Mouse (Mus musculus): ENCODE measurements around the gene Ephb1. TPM values are rescaled to one million over a fixed set of nuclear protein-coding genes. Genes with fewer than 3 reads are reported as not detected.

Ephb1 gene
- polyA plus RNA-seq, 1 experiment from 2014 or later: 1.0 TPM

DNA sequence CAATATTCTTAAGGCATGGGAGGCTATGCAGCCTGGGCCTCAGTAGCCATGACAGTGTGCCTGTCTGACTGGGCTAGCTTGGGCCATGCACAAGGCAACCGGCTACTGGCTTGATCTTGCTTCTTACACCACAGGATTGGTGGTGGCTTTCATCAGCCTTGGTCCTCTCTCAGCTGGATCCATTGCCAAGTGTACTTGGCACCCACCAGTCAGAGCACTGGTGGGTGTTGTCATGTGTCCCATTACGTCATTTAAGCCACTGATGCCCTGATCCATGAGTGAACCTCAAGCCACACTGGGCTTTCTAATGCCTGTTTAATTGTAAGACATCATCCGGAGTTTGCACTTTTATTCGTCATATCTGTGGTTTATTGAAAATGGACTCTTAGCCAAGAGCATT is 215.3 kb downstream of the Ephb1 start:
- Histone ChIP-seq H3K4me3 (ENCODE audit: low read depth, low read length) (no peak overlapping the region), H3K9me3 (ENCODE audit: control insufficient read depth, low read length) (no peaks in the 10 kb centered on the region)
- no peak for ATAC-seq (ENCODE audit: low FRiP score, low TSS enrichment)

DNA sequence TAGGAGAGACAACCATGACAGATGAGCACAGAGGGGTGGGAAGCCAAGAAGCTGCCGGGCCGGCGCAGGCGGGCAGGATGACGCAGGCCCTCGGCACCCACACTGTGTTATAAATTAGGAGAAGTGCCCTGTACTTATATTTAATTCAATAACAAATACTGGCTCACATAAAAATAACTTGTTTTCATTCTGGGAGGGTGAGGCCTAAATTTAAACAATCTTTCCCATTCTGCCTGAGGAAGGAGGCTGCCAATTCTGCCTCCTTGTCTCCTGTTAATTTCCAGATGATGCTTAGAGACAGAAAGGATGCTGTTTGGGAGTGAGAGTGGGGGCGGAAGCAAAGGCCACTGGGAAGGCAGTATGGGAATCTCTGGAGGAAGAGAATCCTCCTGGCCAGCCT is 215.8 kb downstream of the Ephb1 start:
- H3K27ac ChIP-seq (replicated peaks): no peak overlapping the region
- no peak for ATAC-seq (ENCODE audit: low FRiP score, low TSS enrichment)

More for the DNA sequence above, 215.3 kb downstream of the Ephb1 start:
- no peak for DNase-seq (ENCODE audit: low spot score)
- 84% methylated on average over 4 of the region's 4 CpGs for WGBS
- H3K9ac ChIP-seq (ENCODE audit: low read length): no peak overlapping the region
- no peak overlapping the region for H3K4me2 ChIP-seq (replicated peaks; ENCODE audit: low read depth)
- H3K36me3 ChIP-seq (ENCODE audit: control insufficient read depth, insufficient read depth, low read length): no peaks in the 10 kb centered on the region
- no peak overlapping the region for H3K27ac ChIP-seq (replicated peaks)
- H3K27me3 ChIP-seq (ENCODE audit: control insufficient read depth, insufficient read depth, low read length): no peaks in the 10 kb centered on the region
- H3K4me1 ChIP-seq (replicated peaks; ENCODE audit: control insufficient read depth, insufficient read depth): no peaks in the 10 kb centered on the region
- TF ChIP-seq CTCF (IDR thresholded peaks at IDR 0.05; ENCODE audit: low read depth) (no peak), EP300 (optimal IDR thresholded peaks at IDR 0.05) (no peak)

GRCm38 (mm10) chr9:102138187-102138586 is 216.3 kb downstream of the Ephb1 start:
- Histone ChIP-seq H3K4me3 (ENCODE audit: low read depth, low read length) (no peak overlapping the region), H3K27ac (replicated peaks) (no peak overlapping the region), H3K9ac (ENCODE audit: low read length) (no peak overlapping the region), H3K27me3 (ENCODE audit: control insufficient read depth, insufficient read depth, low read length) (no peaks in the 10 kb centered on the region), H3K4me1 (replicated peaks; ENCODE audit: control insufficient read depth, insufficient read depth) (no peaks in the 10 kb centered on the region), H3K36me3 (ENCODE audit: control insufficient read depth, insufficient read depth, low read length) (no peaks in the 10 kb centered on the region), H3K9me3 (ENCODE audit: control insufficient read depth, low read length) (no peaks in the 10 kb centered on the region), H3K4me2 (replicated peaks; ENCODE audit: low read depth) (no peak overlapping the region)
- DNase-seq (ENCODE audit: low spot score) (no peak), ATAC-seq (ENCODE audit: low FRiP score, low TSS enrichment) (no peak)
- TF ChIP-seq EP300 (optimal IDR thresholded peaks at IDR 0.05): no peak
- no peak for TF ChIP-seq CTCF (IDR thresholded peaks at IDR 0.05; ENCODE audit: low read depth)

More for the DNA sequence above, 215.8 kb downstream of the Ephb1 start:
- no peak for DNase-seq (ENCODE audit: low spot score)
- WGBS: 69% methylated on average over 7 of the region's 7 CpGs
- no peak for TF ChIP-seq CTCF (IDR thresholded peaks at IDR 0.05; ENCODE audit: low read depth)
- Histone ChIP-seq H3K4me1 (replicated peaks; ENCODE audit: control insufficient read depth, insufficient read depth) (no peaks in the 10 kb centered on the region), H3K4me2 (replicated peaks; ENCODE audit: low read depth) (no peak overlapping the region), H3K9me3 (ENCODE audit: control insufficient read depth, low read length) (no peaks in the 10 kb centered on the region), H3K4me3 (ENCODE audit: low read depth, low read length) (no peak overlapping the region), H3K36me3 (ENCODE audit: control insufficient read depth, insufficient read depth, low read length) (no peaks in the 10 kb centered on the region), H3K9ac (ENCODE audit: low read length) (no peak overlapping the region), H3K27me3 (ENCODE audit: control insufficient read depth, insufficient read depth, low read length) (no peaks in the 10 kb centered on the region)

DNA sequence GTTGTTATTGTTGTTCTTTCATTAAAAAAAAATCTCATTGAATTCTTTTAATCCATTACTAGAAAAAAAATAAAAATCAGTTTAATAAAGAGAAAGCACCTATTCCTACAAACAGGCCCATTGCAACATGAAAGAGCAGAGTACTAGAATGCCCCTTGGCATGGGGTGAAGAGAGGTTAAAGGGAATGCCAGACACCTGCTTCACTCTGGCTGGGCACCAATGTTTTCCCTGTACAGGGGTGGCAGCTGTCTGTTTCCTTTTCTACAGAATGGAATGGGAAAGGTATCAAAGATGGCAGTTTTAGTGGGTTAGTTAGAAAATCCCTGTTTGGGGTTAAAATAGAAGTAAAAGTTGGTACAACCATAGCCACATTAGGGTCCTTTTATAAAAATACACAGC is 224.0 kb downstream of the Ephb1 start:
- H3K9me3 ChIP-seq (ENCODE audit: control insufficient read depth, low read length): no peaks in the 10 kb centered on the region
- TF ChIP-seq EP300 (optimal IDR thresholded peaks at IDR 0.05) (no peak), CTCF (IDR thresholded peaks at IDR 0.05; ENCODE audit: low read depth) (no peak)

GRCm38 (mm10) chr9:102126510-102126909 is 228.0 kb downstream of the Ephb1 start:
- Histone ChIP-seq H3K9me3 (ENCODE audit: control insufficient read depth, low read length) (no peaks in the 10 kb centered on the region), H3K4me1 (replicated peaks; ENCODE audit: control insufficient read depth, insufficient read depth) (no peaks in the 10 kb centered on the region), H3K9ac (ENCODE audit: low read length) (no peak overlapping the region), H3K4me2 (replicated peaks; ENCODE audit: low read depth) (no peak overlapping the region), H3K36me3 (ENCODE audit: control insufficient read depth, insufficient read depth, low read length) (no peaks in the 10 kb centered on the region), H3K27me3 (ENCODE audit: control insufficient read depth, insufficient read depth, low read length) (no peaks in the 10 kb centered on the region), H3K4me3 (ENCODE audit: low read depth, low read length) (no peak overlapping the region), H3K27ac (replicated peaks) (no peak overlapping the region)
- ATAC-seq (ENCODE audit: low FRiP score, low TSS enrichment) (no peak), DNase-seq (ENCODE audit: low spot score) (no peak)
- TF ChIP-seq EP300 (optimal IDR thresholded peaks at IDR 0.05) (no peak), CTCF (IDR thresholded peaks at IDR 0.05; ENCODE audit: low read depth) (no peak)
- WGBS: 41% methylated on average over 3 of the region's 3 CpGs

More for the DNA sequence above, 224.0 kb downstream of the Ephb1 start:
- Histone ChIP-seq H3K4me2 (replicated peaks; ENCODE audit: low read depth) (no peak overlapping the region), H3K4me1 (replicated peaks; ENCODE audit: control insufficient read depth, insufficient read depth) (no peaks in the 10 kb centered on the region), H3K27ac (replicated peaks) (no peak overlapping the region), H3K27me3 (ENCODE audit: control insufficient read depth, insufficient read depth, low read length) (no peaks in the 10 kb centered on the region), H3K9ac (ENCODE audit: low read length) (no peak overlapping the region), H3K4me3 (ENCODE audit: low read depth, low read length) (no peak overlapping the region), H3K36me3 (ENCODE audit: control insufficient read depth, insufficient read depth, low read length) (no peaks in the 10 kb centered on the region)
- ATAC-seq (ENCODE audit: low FRiP score, low TSS enrichment): no peak
- DNase-seq (ENCODE audit: low spot score): no peak

- Histone ChIP-seq H3K9ac (ENCODE audit: low read length) (no peak overlapping the region), H3K4me1 (replicated peaks; ENCODE audit: control insufficient read depth, insufficient read depth) (no peaks in the 10 kb centered on the region), H3K27ac (replicated peaks) (no peak overlapping the region), H3K4me2 (replicated peaks; ENCODE audit: low read depth) (no peak overlapping the region), H3K27me3 (ENCODE audit: control insufficient read depth, insufficient read depth, low read length) (no peaks in the 10 kb centered on the region), H3K9me3 (ENCODE audit: control insufficient read depth, low read length) (no peaks in the 10 kb centered on the region), H3K36me3 (ENCODE audit: control insufficient read depth, insufficient read depth, low read length) (no peaks in the 10 kb centered on the region), H3K4me3 (ENCODE audit: low read depth, low read length) (no peak overlapping the region)
- TF ChIP-seq EP300 (optimal IDR thresholded peaks at IDR 0.05) (no peak), CTCF (IDR thresholded peaks at IDR 0.05; ENCODE audit: low read depth) (no peak)
- ATAC-seq (ENCODE audit: low FRiP score, low TSS enrichment) (no peak), DNase-seq (ENCODE audit: low spot score) (no peak)
- WGBS: 28% methylated on average over 4 of the region's 4 CpGs
Observed at GRCm38 (mm10) chr9:102122880-102123453, 231.5 kb downstream of the Ephb1 start.
